Mouse (Mus musculus) embryo, embryonic 11 days (tissue): ENCODE results near the gene Nkapl.

Experiments used
- DNase-seq: peaks from one replicate; pipeline ENCODE4 v3.0.0-alpha.2; 2015

The Nkapl gene

DNA sequence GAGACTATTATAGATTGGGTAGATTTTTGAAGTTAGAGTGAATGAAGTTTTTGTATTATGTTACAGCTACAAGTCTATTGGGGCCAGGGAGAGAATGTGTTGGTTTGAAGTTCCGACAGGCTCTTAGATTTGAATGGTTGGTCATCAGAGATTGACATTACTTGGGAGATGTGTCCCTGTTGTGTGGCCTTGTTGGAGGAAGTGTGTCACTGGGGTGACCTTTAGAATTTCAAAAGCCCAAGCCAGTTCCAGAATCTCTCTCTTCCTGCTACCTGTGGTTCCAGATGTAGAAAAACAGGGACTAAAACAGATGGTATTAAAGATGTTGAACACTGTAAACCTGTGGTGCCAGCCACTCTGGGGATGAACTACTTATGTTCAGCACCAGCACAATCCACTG is 40.7 kb downstream of the Nkapl start:
- no peak for DNase-seq

DNA sequence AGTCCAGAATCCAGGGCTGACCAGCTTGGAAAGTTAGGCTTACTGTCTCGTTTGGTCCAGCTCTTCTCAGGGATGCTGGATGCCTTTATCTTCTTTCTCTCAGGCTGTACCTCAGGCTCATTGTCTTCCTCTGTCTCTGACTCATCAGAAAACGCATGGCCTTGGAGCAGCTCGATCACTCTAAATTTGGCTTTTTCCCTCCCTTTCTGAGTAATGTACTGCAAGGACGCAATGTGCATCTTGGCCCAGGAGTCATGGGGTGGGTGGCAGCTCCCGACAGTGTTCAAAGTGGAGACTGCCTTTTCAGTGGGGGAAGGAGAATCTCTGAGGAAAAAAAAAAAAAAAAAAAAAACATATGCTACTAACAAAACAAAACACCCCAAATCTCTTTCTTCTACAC is 45.0 kb downstream of the Nkapl start:
- DNase-seq, result no peak

DNA sequence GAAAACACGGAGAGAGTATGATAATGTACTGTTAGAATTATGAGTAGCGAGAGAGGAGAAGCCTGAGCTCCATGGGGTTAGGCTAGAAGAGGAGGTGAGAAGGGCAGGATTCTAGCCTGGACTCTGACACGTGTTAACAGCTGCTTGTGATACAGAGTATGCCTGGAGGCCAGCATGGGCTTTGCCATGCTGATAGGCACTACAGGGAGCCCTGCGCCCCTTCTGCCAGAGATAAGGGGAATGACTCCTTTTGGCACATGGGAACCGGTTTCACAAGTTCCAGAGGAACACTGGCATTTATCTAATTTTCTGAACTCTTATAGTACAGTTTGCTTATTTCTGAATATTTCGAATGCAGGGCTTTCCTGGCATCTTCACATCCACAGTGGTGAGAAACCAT is 49.4 kb downstream of the Nkapl start:
- DNase-seq, result no peak

DNA sequence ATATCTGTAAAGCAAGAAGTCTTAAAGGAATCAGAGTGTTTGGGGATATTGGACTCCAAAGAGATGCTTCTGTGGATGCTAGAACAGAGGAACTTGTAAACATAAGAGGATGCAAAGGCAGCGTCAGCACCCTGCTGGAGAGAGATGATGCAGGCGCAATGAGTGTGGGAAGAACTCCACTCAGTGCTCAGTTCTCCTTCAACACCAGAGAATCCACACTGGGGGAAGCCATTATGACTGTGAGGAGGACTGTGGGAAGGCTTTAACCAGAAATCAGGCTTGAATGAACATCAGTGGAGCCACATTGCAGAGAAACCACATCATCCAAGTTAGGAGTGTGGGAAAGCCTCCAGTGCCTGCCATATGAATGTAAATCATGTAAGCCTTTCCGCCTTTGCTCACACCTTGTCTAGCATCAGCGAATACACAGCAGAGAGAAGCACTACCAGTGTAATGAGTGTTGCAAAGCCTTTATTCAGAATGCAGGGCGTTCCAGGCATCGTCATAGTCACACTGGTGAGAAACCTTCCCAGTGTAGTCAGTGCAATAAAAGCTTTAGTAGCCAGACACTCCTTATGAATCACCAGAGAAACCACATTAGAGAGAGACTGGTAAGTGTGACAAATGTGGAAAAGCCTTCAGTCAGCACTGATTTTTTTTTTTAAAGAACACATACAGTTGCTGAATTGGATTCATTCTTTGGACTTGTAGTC is 50.9 kb downstream of the Nkapl start:
- no peak for DNase-seq
